9 mouse cellular contexts compared by ENCODE assay signal in the genomic region with DNA sequence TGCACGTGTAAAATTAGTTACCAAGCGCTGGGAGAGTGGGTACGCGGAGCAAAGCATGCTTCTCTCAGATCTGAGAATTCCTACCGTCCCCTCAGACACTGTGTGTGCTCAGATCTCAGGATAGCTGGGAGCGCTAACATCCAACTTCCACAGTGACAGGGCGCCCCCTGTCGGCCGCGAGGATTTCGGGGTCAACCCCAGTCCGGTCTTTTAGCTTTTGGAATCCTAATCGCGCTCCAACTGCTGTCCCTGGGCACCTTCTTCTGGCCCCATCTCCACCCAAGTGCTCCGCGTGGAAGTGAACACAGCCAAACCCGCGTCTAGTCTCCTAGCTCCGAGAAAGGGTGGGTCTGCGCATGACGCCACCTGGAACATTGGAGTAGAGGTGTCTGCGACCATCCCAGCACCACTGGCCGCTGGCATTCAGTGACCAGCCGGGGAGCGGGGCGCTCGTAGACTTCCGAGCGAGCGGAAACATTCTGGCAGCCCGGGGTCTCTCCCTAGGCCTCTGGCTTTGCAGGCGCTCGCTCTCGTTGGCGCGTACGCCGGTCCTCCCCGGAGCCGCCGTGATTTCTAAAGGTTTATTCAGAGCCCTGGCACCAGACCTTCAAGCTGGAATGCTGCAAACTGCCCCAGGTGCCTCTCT. TPM values are rescaled to one million over a fixed set of nuclear protein-coding genes. Genes with fewer than 3 reads are reported as not detected.
DNase-seq lines count a peak whose midpoint lies in the region; ATAC-seq and TF ChIP-seq lines count a peak whose summit lies in the region.
"Had no signal": no experiment of that assay in that cellular context is flagged by ENCODE, and none has a peak within 500 bp of the region (broad histone marks: within the 10 kb centered on the region; RNA-seq: fewer than 3 reads in every experiment).

No protein-coding gene starts in this region.

- no peak overlapping the region for H3K4me3 ChIP-seq in cerebellum, adult 2 months (replicated peaks; ENCODE audit: insufficient read depth, low read depth, low read length)
- no peak overlapping the region for H3K4me3 ChIP-seq in bone marrow macrophage, adult 2 months (ENCODE audit: insufficient read depth, low read length)
- H3K4me3 ChIP-seq in forebrain, embryonic 14.5 days (ENCODE audit: low read depth, low read length) = no peak overlapping the region
- no peak overlapping the region for H3K4me3 ChIP-seq in hindbrain, embryonic 14.5 days (replicated peaks; ENCODE audit: low read length)
- peak overlapping the region; percentile 30 for H3K4me3 ChIP-seq in limb, embryonic 15.5 days
- peak overlapping the region; percentile 4 for H3K4me3 ChIP-seq in midbrain, embryonic 14.5 days (replicated peaks; ENCODE audit: low read depth, low read length)

- no peak for TF ChIP-seq POLR2A in cerebellum, adult 2 months (IDR thresholded peaks at IDR 0.05; ENCODE audit: borderline replicate concordance, insufficient read depth, low read length)
- TF ChIP-seq POLR2A in bone marrow macrophage, adult 2 months (IDR thresholded peaks at IDR 0.05; ENCODE audit: borderline replicate concordance, low read depth, low read length) = no peak

- H3K9me3 ChIP-seq in forebrain, embryonic 14.5 days (replicated peaks; ENCODE audit: control insufficient read depth, low read length) = no peaks in the 10 kb centered on the region
- H3K9me3 ChIP-seq in hindbrain, embryonic 14.5 days (ENCODE audit: control insufficient read depth, low read length) = no peaks in the 10 kb centered on the region
- H3K9me3 ChIP-seq in limb, embryonic 15.5 days = no peaks in the 10 kb centered on the region
- no peaks in the 10 kb centered on the region for H3K9me3 ChIP-seq in midbrain, embryonic 14.5 days (ENCODE audit: control insufficient read depth, low read length)

- H3K9ac ChIP-seq in forebrain, embryonic 14.5 days (ENCODE audit: low read length) = no peak overlapping the region
- no peak overlapping the region for H3K9ac ChIP-seq in hindbrain, embryonic 14.5 days
- H3K9ac ChIP-seq in limb, embryonic 15.5 days = no peak overlapping the region
- H3K9ac ChIP-seq in midbrain, embryonic 14.5 days (replicated peaks; ENCODE audit: low read length) = no peak overlapping the region; the same call in 1 of the 2 replicates

- WGBS in cerebellum, adult 2 months = under 1% methylated on average over 41 of the region's 41 CpGs
- 0% methylated on average over 41 of the region's 41 CpGs for WGBS in forebrain, embryonic 14.5 days
- under 1% methylated on average over 41 of the region's 41 CpGs for WGBS in hindbrain, embryonic 14.5 days
- WGBS in limb, embryonic 15.5 days = under 1% methylated on average over 41 of the region's 41 CpGs
- under 1% methylated on average over 41 of the region's 41 CpGs for WGBS in midbrain, embryonic 14.5 days

- no peak overlapping the region for H3K27ac ChIP-seq in cerebellum, adult 2 months (ENCODE audit: insufficient read depth, low read length)
- no peak overlapping the region for H3K27ac ChIP-seq in bone marrow macrophage, adult 2 months (ENCODE audit: insufficient read depth, low read depth, low read length)
- no peak overlapping the region for H3K27ac ChIP-seq in forebrain, embryonic 14.5 days (ENCODE audit: low read depth, low read length)
- no peak overlapping the region for H3K27ac ChIP-seq in hindbrain, embryonic 14.5 days
- H3K27ac ChIP-seq in limb, embryonic 15.5 days = peak overlapping the region; percentile 17; the same call in 1 of the 2 replicates
- no peak overlapping the region for H3K27ac ChIP-seq in midbrain, embryonic 14.5 days (replicated peaks; ENCODE audit: low read depth, low read length)

- no peak for ATAC-seq in cerebellum, adult (ENCODE audit: insufficient number of reproducible peaks, low FRiP score, low TSS enrichment)
- peak; percentile 52 for ATAC-seq in forebrain, embryonic 14.5 days
- no peak; the same call in 1 of the 2 replicates for ATAC-seq in hindbrain, embryonic 14.5 days (ENCODE audit: low FRiP score)
- ATAC-seq in limb, embryonic 15.5 days (ENCODE audit: insufficient number of reproducible peaks, low FRiP score, low TSS enrichment, low read depth) = no peak
- no peak for ATAC-seq in midbrain, embryonic 14.5 days (ENCODE audit: low FRiP score, low TSS enrichment)

- peak; percentile 23 to 36 for DNase-seq in cerebellum, adult 2 months
- DNase-seq in forebrain, embryonic 14.5 days (ENCODE audit: low spot score) = peak; percentile 71
- peak; percentile 70 for DNase-seq in hindbrain, embryonic 14.5 days (ENCODE audit: low spot score)
- peak; percentile 80 for DNase-seq in midbrain, embryonic 14.5 days
- DNase-seq in thymus, postnatal 0 days (ENCODE audit: low spot score) = peak; percentile 10

- TF ChIP-seq CTCF in cerebellum, adult 2 months (IDR thresholded peaks at IDR 0.05; ENCODE audit: borderline replicate concordance, insufficient read depth, low read depth, low read length) = peak; percentile 40; the same call in 1 of the 2 replicates
- peak; percentile 77 for TF ChIP-seq CTCF in bone marrow macrophage, adult 2 months (IDR thresholded peaks at IDR 0.05; ENCODE audit: low read depth, low read length)

- H3K4me1 ChIP-seq in cerebellum, adult 2 months (ENCODE audit: control insufficient read depth, insufficient read depth, low read length) = no peaks in the 10 kb centered on the region; the same call in 1 of the 2 replicates
- no peaks in the 10 kb centered on the region for H3K4me1 ChIP-seq in bone marrow macrophage, adult 2 months (ENCODE audit: control insufficient read depth, insufficient read depth, low read length)
- H3K4me1 ChIP-seq in forebrain, embryonic 14.5 days (ENCODE audit: control insufficient read depth, insufficient read depth, low read length) = no peaks in the 10 kb centered on the region
- no peaks in the 10 kb centered on the region for H3K4me1 ChIP-seq in hindbrain, embryonic 14.5 days (replicated peaks; ENCODE audit: control insufficient read depth, insufficient read depth, low read length)
- H3K4me1 ChIP-seq in limb, embryonic 15.5 days = peaks cover 43% of the 10 kb centered on the region
- no peaks in the 10 kb centered on the region for H3K4me1 ChIP-seq in midbrain, embryonic 14.5 days (ENCODE audit: control insufficient read depth, insufficient read depth, low read length)

- H3K36me3 ChIP-seq in forebrain, embryonic 14.5 days (ENCODE audit: control insufficient read depth, insufficient read depth, low read length) = no peaks in the 10 kb centered on the region
- H3K36me3 ChIP-seq in hindbrain, embryonic 14.5 days (replicated peaks; ENCODE audit: control insufficient read depth, insufficient read depth) = no peaks in the 10 kb centered on the region
- no peaks in the 10 kb centered on the region for H3K36me3 ChIP-seq in limb, embryonic 15.5 days
- no peaks in the 10 kb centered on the region for H3K36me3 ChIP-seq in midbrain, embryonic 14.5 days (ENCODE audit: control insufficient read depth, insufficient read depth, low read length)

- peak overlapping the region; percentile 18; the same call in 1 of the 2 replicates for H3K4me2 ChIP-seq in forebrain, embryonic 14.5 days (ENCODE audit: low read length)
- peak overlapping the region; percentile 33; the same call in 1 of the 2 replicates for H3K4me2 ChIP-seq in hindbrain, embryonic 14.5 days (replicated peaks)
- H3K4me2 ChIP-seq in limb, embryonic 15.5 days = peak overlapping the region; percentile 45
- peak overlapping the region; percentile 34 for H3K4me2 ChIP-seq in midbrain, embryonic 14.5 days (ENCODE audit: low read length)

- peaks cover 7% of the 10 kb centered on the region; the same call in 1 of the 2 replicates for H3K27me3 ChIP-seq in cerebellum, adult 2 months (ENCODE audit: control insufficient read depth, insufficient read depth, low read length)
- H3K27me3 ChIP-seq in forebrain, embryonic 14.5 days (replicated peaks; ENCODE audit: control insufficient read depth, insufficient read depth, low read length) = peaks cover 98% of the 10 kb centered on the region
- H3K27me3 ChIP-seq in hindbrain, embryonic 14.5 days (ENCODE audit: control insufficient read depth, insufficient read depth, low read length) = peaks cover 100% of the 10 kb centered on the region
- H3K27me3 ChIP-seq in limb, embryonic 15.5 days = peaks cover 100% of the 10 kb centered on the region
- H3K27me3 ChIP-seq in midbrain, embryonic 14.5 days (ENCODE audit: control insufficient read depth, insufficient read depth, low read length) = peaks cover 100% of the 10 kb centered on the region
- H3K27me3 ChIP-seq: CH12.LX had no signal

RNA-seq across cellular contexts. Expression of gene Foxa2, which starts 1.8 kb away (rescaled TPM):
- not detected in 2 replicates for polyA plus RNA-seq in cerebellum, adult 2 months (2012; rRNA removed)
- not detected in 2 replicates for polyA plus RNA-seq in bone marrow macrophage, adult 2 months (2012; ENCODE audit: insufficient read depth, insufficient read length, missing spikeins)
- polyA plus RNA-seq in forebrain, embryonic 14.5 days (2014; fragmentation: Nextera tagmentation; extraction: Ambion mirVana) = 0.13 and 0.38 TPM in 2 replicates
- polyA plus RNA-seq in hindbrain, embryonic 14.5 days (2014; fragmentation: Nextera tagmentation; extraction: Ambion mirVana) = 2.1 and 2.2 TPM in 2 replicates
- 0.09 and 0.19 TPM in 2 replicates for polyA plus RNA-seq in limb, embryonic 15.5 days (2015; fragmentation: Nextera tagmentation; extraction: Ambion mirVana)
- 5.1 and 8.1 TPM in 2 replicates for polyA plus RNA-seq in midbrain, embryonic 14.5 days (2014; fragmentation: Nextera tagmentation; extraction: Ambion mirVana)
- 0.13 and 0.14 TPM in 2 replicates for polyA plus RNA-seq in thymus, postnatal 0 days (2015; fragmentation: Nextera tagmentation; extraction: Ambion mirVana)

Comparison
In these comparisons a context has a peak if more than half of its experiments do, and no peak if none do; other contexts are left out.
1. DNase-seq: peak in every context shown above with its lines; median percentile 80 in midbrain, embryonic 14.5 days; 71 in forebrain, embryonic 14.5 days; 70 in hindbrain, embryonic 14.5 days; 30 in cerebellum, adult 2 months; 10 in thymus, postnatal 0 days.
2. H3K4me3 ChIP-seq: peak in limb, embryonic 15.5 days (single experiment) and midbrain, embryonic 14.5 days (single experiment); none in cerebellum, adult 2 months (single experiment), bone marrow macrophage, adult 2 months (single experiment), forebrain, embryonic 14.5 days (single experiment) and hindbrain, embryonic 14.5 days (single experiment).
3. Peak in every context shown above with its lines, with median percentiles within 50 percentile points of each other: H3K4me2 ChIP-seq.